Mouse (Mus musculus) neural tube, embryonic 12.5 days (tissue): ENCODE measurements around the gene Cacna1c. TPM values are rescaled to one million over a fixed set of nuclear protein-coding genes. Genes with fewer than 3 reads are reported as not detected.

Experiments
- ATAC-seq: fragments of 200-750 bp; cut with Nextera tagmentation; 2 replicates; pipeline ENCODE4 v1.8.0; 2017; ENCODE audit warnings: low read depth, mild to moderate bottlenecking, moderate TSS enrichment, moderate library complexity; ENCODE audit not compliant: low FRiP score
- H3K27ac ChIP-seq: fragments of 300-500 bp; sonication (generic); 2 replicates; pipeline ENCODE4 v1.5.1; 2016
- H3K27me3 ChIP-seq: fragments of 300-500 bp; sonication (generic); replicated peaks from 2 replicates; pipeline ENCODE4 v1.6.1; 2016; ENCODE audit warnings: mild to moderate bottlenecking
- H3K36me3 ChIP-seq: fragments of 300-500 bp; sonication (generic); 2 replicates; pipeline ENCODE4 v1.6.1; 2016; ENCODE audit warnings: mild to moderate bottlenecking
- H3K4me1 ChIP-seq: fragments of 300-500 bp; sonication (generic); 2 replicates; pipeline ENCODE4 v1.6.1; 2016
- H3K4me2 ChIP-seq: fragments of 300-500 bp; sonication (generic); replicated peaks from 2 replicates; pipeline ENCODE4 v1.6.1; 2016; ENCODE audit warnings: mild to moderate bottlenecking
- H3K4me3 ChIP-seq: fragments of 300-500 bp; sonication (generic); 2 replicates; pipeline ENCODE4 v1.5.1; 2016
- H3K9ac ChIP-seq: fragments of 300-500 bp; sonication (generic); 2 replicates; pipeline ENCODE4 v1.6.1; 2016; ENCODE audit warnings: mild to moderate bottlenecking
- H3K9me3 ChIP-seq: fragments of 300-500 bp; sonication (generic); 2 replicates; pipeline ENCODE4 v1.6.1; 2016; ENCODE audit warnings: mild to moderate bottlenecking
- WGBS: fragments of 180-500 bp; shearing (Covaris S2); methylation state at CpG from one replicate; pipeline ENCODE4 v1.1.7; 2016; 5-methylcytosine and 5-hydroxymethylcytosine counted together
- polyA plus RNA-seq: library from polyadenylated mRNA; unstranded; fragments of >200 nt; fragmentation: Nextera tagmentation; extraction: Ambion mirVana; gene quantifications from 2 replicates; pipeline ENCODE4 v1.2.1, GENCODE M21; 2016

Cacna1c gene
- polyA plus RNA-seq, 1 experiment from 2014 or later: 5.9 TPM

GRCm38 (mm10) chr6:118753787-118754186 is 442.4 kb downstream of the Cacna1c start:
- Histone ChIP-seq H3K4me3 (no peak overlapping the region), H3K27me3 (no peaks in the 10 kb centered on the region), H3K9ac (no peak overlapping the region), H3K4me1 (peaks cover 7% of the 10 kb centered on the region; the same call in 1 of the 2 replicates), H3K4me2 (no peak overlapping the region), H3K9me3 (no peaks in the 10 kb centered on the region), H3K36me3 (no peaks in the 10 kb centered on the region), H3K27ac (no peak overlapping the region)
- 75% methylated on average over 8 of the region's 8 CpGs for WGBS
- no peak for ATAC-seq

GRCm38 (mm10) chr6:118753064-118753463 is 443.2 kb downstream of the Cacna1c start:
- H3K4me2 ChIP-seq: no peak overlapping the region
- no peaks in the 10 kb centered on the region for H3K36me3 ChIP-seq
- no peak overlapping the region for H3K27ac ChIP-seq
- no peaks in the 10 kb centered on the region for H3K9me3 ChIP-seq
- peaks cover 7% of the 10 kb centered on the region; the same call in 1 of the 2 replicates for H3K4me1 ChIP-seq
- no peak for ATAC-seq
- no peak overlapping the region for H3K9ac ChIP-seq
- whole genome bisulfite sequencing: 81% methylated on average over 5 of the region's 5 CpGs
- no peak overlapping the region for H3K4me3 ChIP-seq
- H3K27me3 ChIP-seq: no peaks in the 10 kb centered on the region

GRCm38 (mm10) chr6:118749285-118749684 is 446.9 kb downstream of the Cacna1c start:
- H3K9ac ChIP-seq: no peak overlapping the region
- H3K4me3 ChIP-seq: no peak overlapping the region
- no peaks in the 10 kb centered on the region for H3K27me3 ChIP-seq
- no peak overlapping the region for H3K27ac ChIP-seq
- H3K4me1 ChIP-seq: no peaks in the 10 kb centered on the region
- H3K9me3 ChIP-seq: no peaks in the 10 kb centered on the region
- ATAC-seq: no peak
- 95% methylated on average over 1 of the region's 1 CpGs for whole genome bisulfite sequencing
- H3K4me2 ChIP-seq: no peak overlapping the region
- H3K36me3 ChIP-seq: no peaks in the 10 kb centered on the region

GRCm38 (mm10) chr6:118742701-118743100 is 453.5 kb downstream of the Cacna1c start:
- ATAC-seq: no peak
- no peak overlapping the region for H3K27ac ChIP-seq
- H3K36me3 ChIP-seq: no peaks in the 10 kb centered on the region; the same call in 1 of the 2 replicates
- no peaks in the 10 kb centered on the region for H3K9me3 ChIP-seq
- no peak overlapping the region for H3K4me3 ChIP-seq
- WGBS: 83% methylated on average over 6 of the region's 6 CpGs
- no peaks in the 10 kb centered on the region for H3K4me1 ChIP-seq
- H3K4me2 ChIP-seq: no peak overlapping the region
- no peaks in the 10 kb centered on the region for H3K27me3 ChIP-seq
- H3K9ac ChIP-seq: no peak overlapping the region

- Histone ChIP-seq H3K36me3 (no peaks in the 10 kb centered on the region; the same call in 1 of the 2 replicates), H3K9me3 (no peaks in the 10 kb centered on the region), H3K4me3 (no peak overlapping the region), H3K27me3 (no peaks in the 10 kb centered on the region), H3K4me2 (no peak overlapping the region), H3K4me1 (no peaks in the 10 kb centered on the region), H3K9ac (no peak overlapping the region), H3K27ac (no peak overlapping the region)
- no peak for ATAC-seq
- 93% methylated on average over 14 of the region's 14 CpGs for WGBS
Observed at GRCm38 (mm10) chr6:118741841-118742240, 454.4 kb downstream of the Cacna1c start.

GRCm38 (mm10) chr6:118739961-118740599 is 456.1 kb downstream of the Cacna1c start:
- Histone ChIP-seq H3K27me3 (no peaks in the 10 kb centered on the region), H3K9me3 (no peaks in the 10 kb centered on the region), H3K4me2 (no peak overlapping the region), H3K9ac (no peak overlapping the region), H3K4me3 (no peak overlapping the region), H3K4me1 (no peaks in the 10 kb centered on the region), H3K27ac (no peak overlapping the region), H3K36me3 (no peaks in the 10 kb centered on the region; the same call in 1 of the 2 replicates)
- 89% methylated on average over 9 of the region's 9 CpGs for WGBS
- ATAC-seq: no peak

GRCm38 (mm10) chr6:118739344-118739743 is 456.9 kb downstream of the Cacna1c start:
- Histone ChIP-seq H3K27me3 (no peaks in the 10 kb centered on the region), H3K9me3 (no peaks in the 10 kb centered on the region), H3K9ac (no peak overlapping the region), H3K36me3 (peaks cover 4% of the 10 kb centered on the region; the same call in 1 of the 2 replicates), H3K4me2 (no peak overlapping the region), H3K4me1 (no peaks in the 10 kb centered on the region), H3K27ac (no peak overlapping the region), H3K4me3 (no peak overlapping the region)
- WGBS: 69% methylated on average over 4 of the region's 4 CpGs
- no peak for ATAC-seq

- ATAC-seq: no peak
- H3K27ac ChIP-seq: no peak overlapping the region
- peaks cover 5% of the 10 kb centered on the region; the same call in 1 of the 2 replicates for H3K36me3 ChIP-seq
- no peaks in the 10 kb centered on the region for H3K4me1 ChIP-seq
- H3K27me3 ChIP-seq: no peaks in the 10 kb centered on the region
- no peak overlapping the region for H3K4me2 ChIP-seq
- WGBS: 56% methylated on average over 3 of the region's 3 CpGs
- H3K4me3 ChIP-seq: no peak overlapping the region
- H3K9ac ChIP-seq: no peak overlapping the region
- H3K9me3 ChIP-seq: no peaks in the 10 kb centered on the region
Observed at GRCm38 (mm10) chr6:118738656-118739055, 457.6 kb downstream of the Cacna1c start.

- H3K9ac ChIP-seq: no peak overlapping the region
- no peaks in the 10 kb centered on the region for H3K9me3 ChIP-seq
- WGBS: 78% methylated on average over 6 of the region's 6 CpGs
- no peak overlapping the region for H3K4me3 ChIP-seq
- ATAC-seq: no peak
- peaks cover 5% of the 10 kb centered on the region; the same call in 1 of the 2 replicates for H3K36me3 ChIP-seq
- H3K4me1 ChIP-seq: no peaks in the 10 kb centered on the region
- H3K4me2 ChIP-seq: no peak overlapping the region
- no peaks in the 10 kb centered on the region for H3K27me3 ChIP-seq
- no peak overlapping the region for H3K27ac ChIP-seq
Observed at GRCm38 (mm10) chr6:118737078-118737477, 459.1 kb downstream of the Cacna1c start.

- no peak for ATAC-seq
- Histone ChIP-seq H3K4me2 (no peak overlapping the region), H3K4me1 (no peaks in the 10 kb centered on the region), H3K36me3 (peaks cover 5% of the 10 kb centered on the region; the same call in 1 of the 2 replicates), H3K9ac (no peak overlapping the region), H3K9me3 (no peaks in the 10 kb centered on the region), H3K27ac (no peak overlapping the region), H3K4me3 (no peak overlapping the region), H3K27me3 (no peaks in the 10 kb centered on the region)
- WGBS: 86% methylated on average over 7 of the region's 7 CpGs
Observed at GRCm38 (mm10) chr6:118736491-118736890, 459.7 kb downstream of the Cacna1c start.

- Histone ChIP-seq H3K4me3 (no peak overlapping the region), H3K9ac (no peak overlapping the region), H3K27me3 (no peaks in the 10 kb centered on the region), H3K4me2 (no peak overlapping the region), H3K27ac (no peak overlapping the region), H3K36me3 (0 out of 2 replicates have a peak, but pooled peaks cover 5% of the 10 kb centered on the region), H3K9me3 (no peaks in the 10 kb centered on the region), H3K4me1 (no peaks in the 10 kb centered on the region)
- ATAC-seq: no peak
- 93% methylated on average over 3 of the region's 3 CpGs for WGBS
Observed at GRCm38 (mm10) chr6:118735145-118735544, 461.1 kb downstream of the Cacna1c start.

GRCm38 (mm10) chr6:118731937-118732336 is 464.3 kb downstream of the Cacna1c start:
- Histone ChIP-seq H3K9ac (no peak overlapping the region), H3K9me3 (no peaks in the 10 kb centered on the region), H3K4me2 (no peak overlapping the region), H3K36me3 (peaks cover 5% of the 10 kb centered on the region; the same call in 1 of the 2 replicates), H3K27ac (no peak overlapping the region), H3K4me3 (no peak overlapping the region), H3K27me3 (no peaks in the 10 kb centered on the region), H3K4me1 (no peaks in the 10 kb centered on the region)
- ATAC-seq: no peak
- WGBS: 100% methylated on average over 3 of the region's 3 CpGs

- H3K4me2 ChIP-seq: no peak overlapping the region
- 67% methylated on average over 4 of the region's 4 CpGs for WGBS
- no peak overlapping the region for H3K4me3 ChIP-seq
- H3K9ac ChIP-seq: no peak overlapping the region
- H3K27me3 ChIP-seq: no peaks in the 10 kb centered on the region
- H3K9me3 ChIP-seq: no peaks in the 10 kb centered on the region
- no peak for ATAC-seq
- 0 out of 2 replicates have a peak, but pooled peaks cover 5% of the 10 kb centered on the region for H3K4me1 ChIP-seq
- H3K27ac ChIP-seq: no peak overlapping the region
- no peaks in the 10 kb centered on the region; the same call in 1 of the 2 replicates for H3K36me3 ChIP-seq
Observed at GRCm38 (mm10) chr6:118724908-118725307, 471.3 kb downstream of the Cacna1c start.
